Mouse (Mus musculus) lung, embryonic 14.5 days (tissue): ENCODE measurements around the gene Cadm1. TPM values are rescaled to one million over a fixed set of nuclear protein-coding genes. Genes with fewer than 3 reads are reported as not detected.

Experiments
- ATAC-seq: fragments of 200-750 bp; cut with Nextera tagmentation; 2 replicates; pipeline ENCODE4 v1.8.0; 2017; ENCODE audit warnings: mild to moderate bottlenecking, moderate TSS enrichment, moderate library complexity; ENCODE audit not compliant: insufficient read depth
- DNase-seq: peaks from one replicate; pipeline ENCODE4 v3.0.0-alpha.2; 2015
- H3K27ac ChIP-seq: fragments of 300-500 bp; sonication (generic); 2 replicates; pipeline ENCODE4 v1.5.1; 2014; ENCODE audit warnings: low read depth, mild to moderate bottlenecking, moderate library complexity
- H3K27me3 ChIP-seq: fragments of 300-500 bp; sonication (generic); 2 replicates; pipeline ENCODE4 v1.6.1; 2014; ENCODE audit warnings: low read length, control low read depth; ENCODE audit not compliant: insufficient read depth
- H3K36me3 ChIP-seq: fragments of 300-500 bp; sonication (generic); 2 replicates; pipeline ENCODE4 v1.6.1; 2014; ENCODE audit warnings: control low read depth; ENCODE audit not compliant: insufficient read depth
- H3K4me1 ChIP-seq: fragments of 300-500 bp; sonication (generic); 2 replicates; pipeline ENCODE4 v1.6.1; 2014; ENCODE audit warnings: antibody characterized with exemption, control low read depth; ENCODE audit not compliant: insufficient read depth
- H3K4me2 ChIP-seq: fragments of 300-500 bp; sonication (generic); 2 replicates; pipeline ENCODE4 v1.6.1; 2014; ENCODE audit warnings: mild to moderate bottlenecking
- H3K4me3 ChIP-seq: fragments of 300-500 bp; sonication (generic); 2 replicates; pipeline ENCODE4 v1.5.1; 2014; ENCODE audit warnings: low read depth, low read length
- H3K9ac ChIP-seq: fragments of 300-500 bp; sonication (generic); 2 replicates; pipeline ENCODE4 v1.6.1; 2014
- H3K9me3 ChIP-seq: fragments of 300-500 bp; sonication (generic); 2 replicates; pipeline ENCODE4 v1.6.1; 2016; ENCODE audit warnings: low read depth, low read length, control low read depth
- CTCF ChIP-seq: IDR thresholded peaks from 2 replicates; pipeline ENCODE4 v1.5.1; 2016; ENCODE audit warnings: antibody characterized with exemption, low read depth
- WGBS: fragments of 180-500 bp; shearing (Covaris S2); extraction: QIAGEN DNeasy Blood & Tissue Kit; methylation state at CpG from one replicate; pipeline ENCODE4 v1.1.7; 2014; 5-methylcytosine and 5-hydroxymethylcytosine counted together
- polyA plus RNA-seq: library from polyadenylated mRNA; unstranded; fragments of >200 nt; fragmentation: Nextera tagmentation; extraction: Ambion mirVana; gene quantifications from 2 replicates; pipeline ENCODE4 v1.2.1, GENCODE M21; 2014

Gene Cadm1
- polyA plus RNA-seq, 1 experiment from 2014 or later = 94.5 TPM

DNA sequence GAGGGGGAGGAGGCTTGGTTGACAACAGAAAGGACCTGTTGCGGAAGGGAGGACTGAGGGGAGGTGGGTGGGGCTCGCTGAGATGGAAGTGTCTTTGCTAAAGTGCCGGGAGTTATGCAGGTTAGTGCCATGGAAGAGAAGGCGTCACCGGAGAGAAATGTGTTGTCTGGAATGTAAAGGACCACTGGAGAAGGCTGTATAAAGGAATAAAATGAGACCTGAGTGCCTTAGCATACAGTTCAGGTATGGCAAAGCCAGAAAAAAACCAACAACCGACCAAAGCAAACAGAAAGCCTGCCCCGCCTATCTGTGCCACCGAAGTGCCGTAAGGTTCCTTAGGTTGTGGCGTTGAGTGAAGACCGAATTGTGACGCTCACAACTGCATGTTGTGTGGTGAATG, 18.4 kb downstream of the Cadm1 start:
- no peaks in the 10 kb centered on the region for H3K36me3 ChIP-seq
- 65% methylated on average over 12 of the region's 12 CpGs for WGBS
- no peaks in the 10 kb centered on the region; the same call in 1 of the 2 replicates for H3K4me1 ChIP-seq
- peak; percentile 82 for ATAC-seq
- peak overlapping the region; percentile 63 for H3K27ac ChIP-seq
- H3K9me3 ChIP-seq = no peaks in the 10 kb centered on the region
- H3K9ac ChIP-seq = no peak overlapping the region
- peaks cover 10% of the 10 kb centered on the region; the same call in 1 of the 2 replicates for H3K27me3 ChIP-seq
- DNase-seq = peak; percentile 60
- TF ChIP-seq CTCF = no peak
- H3K4me3 ChIP-seq = no peak overlapping the region
- H3K4me2 ChIP-seq = no peak overlapping the region

DNA sequence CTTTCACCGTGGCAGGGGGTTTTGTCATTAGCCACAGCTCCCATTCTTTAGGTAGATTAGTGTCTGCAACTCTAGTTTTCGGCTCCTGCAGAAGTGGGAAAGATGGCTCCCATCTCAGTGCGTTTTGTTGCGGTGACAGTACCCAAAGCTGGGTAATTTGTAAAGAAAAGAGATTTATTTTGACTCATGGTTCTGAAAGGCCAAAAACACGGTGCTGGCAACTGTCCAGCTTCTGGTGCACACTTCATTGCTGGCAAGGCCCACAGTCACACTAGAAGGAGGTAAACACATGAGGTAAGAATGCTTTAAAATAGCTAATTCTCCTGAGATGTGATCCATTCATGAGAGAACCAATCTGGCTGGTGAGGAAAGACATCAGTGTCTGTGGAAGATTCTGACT, 18.9 kb downstream of the Cadm1 start:
- Histone ChIP-seq H3K27me3 (peaks cover 5% of the 10 kb centered on the region; the same call in 1 of the 2 replicates), H3K4me3 (no peak overlapping the region), H3K9ac (no peak overlapping the region), H3K9me3 (no peaks in the 10 kb centered on the region), H3K4me1 (no peaks in the 10 kb centered on the region; the same call in 1 of the 2 replicates), H3K27ac (peak overlapping the region; percentile 63), H3K4me2 (no peak overlapping the region), H3K36me3 (no peaks in the 10 kb centered on the region)
- ATAC-seq (no peak), DNase-seq (no peak)
- no peak for TF ChIP-seq CTCF
- 71% methylated on average over 5 of the region's 5 CpGs for WGBS

DNA sequence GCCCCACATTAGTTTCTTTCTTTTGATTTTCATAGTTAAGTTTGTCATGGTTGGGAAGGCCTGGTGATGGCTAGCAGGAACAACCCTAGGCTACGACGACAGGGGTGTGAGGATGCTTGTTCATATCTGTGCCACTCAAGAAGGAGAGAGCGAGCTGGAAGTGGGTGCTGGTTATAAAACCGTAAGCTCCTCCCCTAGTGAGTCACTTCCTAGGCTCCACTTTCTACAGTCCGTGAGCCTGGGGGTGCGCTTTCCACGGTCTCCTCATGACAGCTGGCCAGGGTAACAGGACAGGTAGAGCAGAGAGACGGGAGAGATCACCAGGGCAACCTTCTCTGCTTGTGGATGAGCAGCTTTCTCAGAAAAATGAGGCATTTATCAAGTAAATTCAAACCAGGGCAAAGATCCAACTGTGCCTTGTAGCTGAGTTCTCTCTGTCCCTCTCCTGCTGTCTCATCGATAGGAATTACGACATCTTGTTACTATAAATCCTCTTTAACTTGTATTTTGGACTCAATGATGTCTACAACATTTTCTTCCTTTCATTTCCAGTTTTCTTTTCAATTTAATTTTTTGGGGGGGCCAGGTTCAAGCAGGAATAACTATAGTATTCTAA, 23.1 kb downstream of the Cadm1 start:
- Histone ChIP-seq H3K9me3 (no peaks in the 10 kb centered on the region), H3K36me3 (no peaks in the 10 kb centered on the region), H3K4me3 (no peak overlapping the region), H3K9ac (no peak overlapping the region), H3K4me1 (no peaks in the 10 kb centered on the region), H3K27me3 (no peaks in the 10 kb centered on the region), H3K4me2 (no peak overlapping the region), H3K27ac (no peak overlapping the region)
- WGBS = 79% methylated on average over 10 of the region's 10 CpGs
- no peak for TF ChIP-seq CTCF
- no peak for ATAC-seq
- no peak for DNase-seq

- Histone ChIP-seq H3K4me3 (no peak overlapping the region), H3K27ac (no peak overlapping the region), H3K4me2 (no peak overlapping the region), H3K9me3 (no peaks in the 10 kb centered on the region), H3K36me3 (no peaks in the 10 kb centered on the region), H3K9ac (no peak overlapping the region), H3K4me1 (0 out of 2 replicates have a peak, but pooled peaks cover 4% of the 10 kb centered on the region), H3K27me3 (no peaks in the 10 kb centered on the region)
- TF ChIP-seq CTCF = no peak
- ATAC-seq (no peak), DNase-seq (no peak)
- WGBS = 90% methylated on average over 3 of the region's 3 CpGs
Measured at GRCm38 (mm10) chr9:47560726-47561125, 30.8 kb downstream of the Cadm1 start.

DNA sequence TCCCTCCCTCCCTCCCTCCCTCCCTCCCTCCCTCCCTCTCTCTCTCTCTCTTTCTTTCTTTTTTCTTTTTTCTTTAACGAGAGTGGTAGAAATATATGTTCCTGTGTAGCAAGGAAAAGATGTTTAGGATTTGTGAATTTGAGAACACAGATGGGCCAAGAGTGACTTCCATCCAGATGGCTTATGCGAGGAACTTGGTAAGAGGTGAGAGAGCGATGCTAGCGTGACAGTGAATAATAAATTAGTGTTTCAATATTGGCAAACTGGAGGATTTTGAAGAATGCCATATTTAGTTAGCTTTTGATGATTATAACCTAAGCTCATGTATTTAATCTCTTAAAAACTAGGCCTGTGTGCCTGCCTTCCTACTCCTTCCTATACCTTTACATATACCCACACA, 31.6 kb downstream of the Cadm1 start:
- TF ChIP-seq CTCF = no peak
- WGBS = 83% methylated on average over 4 of the region's 4 CpGs
- no peak for ATAC-seq

GRCm38 (mm10) chr9:47565088-47565487, 35.1 kb downstream of the Cadm1 start:
- no peak overlapping the region for H3K27ac ChIP-seq
- H3K4me1 ChIP-seq = no peaks in the 10 kb centered on the region
- ATAC-seq (no peak), DNase-seq (no peak)
- H3K27me3 ChIP-seq = no peaks in the 10 kb centered on the region
- H3K36me3 ChIP-seq = no peaks in the 10 kb centered on the region
- no peak overlapping the region for H3K9ac ChIP-seq
- 48% methylated on average over 5 of the region's 5 CpGs for WGBS
- no peaks in the 10 kb centered on the region for H3K9me3 ChIP-seq
- TF ChIP-seq CTCF = no peak
- H3K4me2 ChIP-seq = no peak overlapping the region
- H3K4me3 ChIP-seq = no peak overlapping the region

More for the DNA sequence above, 31.6 kb downstream of the Cadm1 start:
- Histone ChIP-seq H3K27me3 (no peaks in the 10 kb centered on the region), H3K27ac (no peak overlapping the region), H3K9me3 (no peaks in the 10 kb centered on the region), H3K4me3 (no peak overlapping the region), H3K4me2 (no peak overlapping the region), H3K9ac (no peak overlapping the region), H3K36me3 (no peaks in the 10 kb centered on the region), H3K4me1 (0 out of 2 replicates have a peak, but pooled peaks cover 4% of the 10 kb centered on the region)
- DNase-seq = no peak

DNA sequence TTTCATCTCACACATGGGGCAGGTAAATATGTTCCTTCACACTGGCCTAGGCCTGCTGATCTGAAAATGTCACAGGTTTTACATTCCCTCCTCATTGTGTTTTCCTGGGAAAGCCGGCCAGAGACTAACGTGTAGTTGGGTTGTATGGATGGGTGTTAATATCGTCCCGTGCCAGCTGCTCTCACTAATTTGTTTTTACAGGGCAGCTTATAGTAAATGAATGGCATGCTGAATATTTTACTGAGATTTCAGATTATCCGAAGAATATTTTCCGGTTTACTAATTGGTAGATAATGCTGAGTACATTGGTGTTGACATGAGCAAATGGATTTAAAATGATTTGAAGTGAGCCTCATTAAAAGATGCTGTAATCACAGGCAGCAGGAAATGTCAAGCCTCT, 37.9 kb downstream of the Cadm1 start:
- TF ChIP-seq CTCF = no peak
- no peak overlapping the region for H3K9ac ChIP-seq
- no peaks in the 10 kb centered on the region for H3K36me3 ChIP-seq
- H3K4me1 ChIP-seq = no peaks in the 10 kb centered on the region
- no peak for ATAC-seq
- WGBS = 63% methylated on average over 6 of the region's 6 CpGs
- H3K4me3 ChIP-seq = no peak overlapping the region
- H3K4me2 ChIP-seq = no peak overlapping the region
- H3K9me3 ChIP-seq = no peaks in the 10 kb centered on the region
- no peak overlapping the region for H3K27ac ChIP-seq
- DNase-seq = no peak
- H3K27me3 ChIP-seq = no peaks in the 10 kb centered on the region

DNA sequence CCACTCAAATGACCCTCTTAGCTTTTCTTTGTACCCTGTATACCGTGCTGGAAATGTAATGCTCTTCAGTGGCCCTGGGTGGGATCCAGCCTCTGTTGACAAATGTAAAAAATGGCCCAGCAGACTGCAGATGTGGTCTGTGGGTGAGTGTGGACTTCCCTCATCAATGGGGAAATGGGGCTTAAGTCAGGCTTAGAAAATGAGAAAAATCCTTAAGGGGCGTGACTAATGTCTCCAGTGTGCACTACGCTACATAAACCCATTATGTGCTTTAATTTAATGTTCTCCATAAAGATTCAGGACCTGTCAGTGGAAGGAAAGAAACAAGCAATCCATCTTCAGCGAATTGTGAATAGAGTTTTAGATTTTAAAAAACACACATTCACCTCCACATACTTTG, 40.2 kb downstream of the Cadm1 start:
- Histone ChIP-seq H3K4me2 (no peak overlapping the region), H3K9me3 (no peaks in the 10 kb centered on the region), H3K4me1 (no peaks in the 10 kb centered on the region; the same call in 1 of the 2 replicates), H3K27me3 (no peaks in the 10 kb centered on the region), H3K36me3 (no peaks in the 10 kb centered on the region), H3K27ac (no peak overlapping the region), H3K9ac (no peak overlapping the region), H3K4me3 (no peak overlapping the region)
- DNase-seq = no peak
- 80% methylated on average over 4 of the region's 4 CpGs for WGBS
- TF ChIP-seq CTCF = no peak
- ATAC-seq = no peak
